Mouse (Mus musculus): ENCODE results near the gene Gm9844.

GRCm38 (mm10) chr7:24884693-24885291, 22.8 kb downstream of the Gm9844 start:
- TF ChIP-seq CTCF (IDR thresholded peaks at IDR 0.05; ENCODE audit: low read depth) (no peak), EP300 (IDR thresholded peaks at IDR 0.05; ENCODE audit: low read depth) (no peak)

Measured in liver, embryonic 14.5 days (tissue).